Mouse (Mus musculus) ES-Bruce4 (cell line): ENCODE results near the gene Ifi27l2b.

Experiments
- CTCF ChIP-seq: IDR thresholded peaks from one replicate; pipeline ENCODE4 v1.8.1; 2011; ENCODE audit warnings: low read depth, low read length
- POLR2A ChIP-seq: IDR thresholded peaks from one replicate; pipeline ENCODE4 v1.8.1; 2011; ENCODE audit warnings: low read length; ENCODE audit not compliant: insufficient read depth

DNA sequence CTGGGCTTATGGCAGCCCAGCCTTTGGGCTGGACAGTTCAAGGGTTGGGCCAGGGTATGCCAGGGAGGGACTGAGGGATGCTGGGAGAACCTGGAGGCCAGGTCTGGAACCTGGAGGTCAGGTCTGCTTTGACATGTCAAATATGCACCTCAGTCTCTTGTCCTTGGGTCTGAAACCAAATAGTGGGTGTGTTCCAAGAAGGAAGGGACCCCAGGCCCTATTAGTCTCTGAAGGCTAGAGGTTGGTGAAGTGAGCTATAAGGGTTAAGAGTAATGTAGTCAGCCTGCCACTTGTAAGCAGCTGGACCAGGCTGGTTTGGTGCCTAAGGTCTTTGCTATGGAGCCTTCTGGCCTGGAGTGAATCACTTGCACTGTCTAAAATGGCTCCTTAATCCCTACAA, 22.2 kb downstream of the Ifi27l2b start:
- TF ChIP-seq CTCF = no peak
- TF ChIP-seq POLR2A = no peak
